Mouse (Mus musculus) heart, postnatal 0 days (tissue): ENCODE measurements at regions not wholly inside any gene's neighbourhood (a gene's known extent, or its start where the extent isn't known, plus 50 kb on each side); places are given as distances from the start of the nearest gene placed in this dataset.

Experiments used
- ATAC-seq: fragments of 200-750 bp; cut with Nextera tagmentation; 2 replicates; pipeline ENCODE4 v1.8.0; 2017; ENCODE audit warnings: low read depth, moderate number of reproducible peaks, moderate library complexity; ENCODE audit not compliant: insufficient read depth
- DNase-seq: peaks from one replicate; pipeline ENCODE4 v3.0.0-alpha.2; 2016; ENCODE audit warnings: low spot score
- H3K27ac ChIP-seq: fragments of 300-500 bp; sonication (generic); 2 replicates; pipeline ENCODE4 v1.5.1; 2014; ENCODE audit warnings: low read depth, mild to moderate bottlenecking
- H3K27me3 ChIP-seq: fragments of 300-500 bp; sonication (generic); 2 replicates; pipeline ENCODE4 v1.6.1; 2014; ENCODE audit warnings: low read length, mixed read lengths; ENCODE audit not compliant: control insufficient read depth, insufficient read depth
- H3K36me3 ChIP-seq: fragments of 300-500 bp; sonication (generic); replicated peaks from 2 replicates; pipeline ENCODE4 v1.6.1; 2014; ENCODE audit warnings: low read length, mixed read lengths; ENCODE audit not compliant: control insufficient read depth, insufficient read depth
- H3K4me1 ChIP-seq: fragments of 300-500 bp; sonication (generic); 2 replicates; pipeline ENCODE4 v1.6.1; 2014; ENCODE audit warnings: antibody characterized with exemption; ENCODE audit not compliant: control insufficient read depth, insufficient read depth
- H3K4me2 ChIP-seq: fragments of 300-500 bp; sonication (generic); 2 replicates; pipeline ENCODE4 v1.6.1; 2014; ENCODE audit warnings: low read depth, mild to moderate bottlenecking, low read length, moderate library complexity
- H3K4me3 ChIP-seq: fragments of 300-500 bp; sonication (generic); 2 replicates; pipeline ENCODE4 v1.5.1; 2014; ENCODE audit warnings: low read depth, low read length
- H3K9ac ChIP-seq: fragments of 300-500 bp; sonication (generic); replicated peaks from 2 replicates; pipeline ENCODE4 v1.6.1; 2014; ENCODE audit warnings: low read depth, low read length, mixed read lengths
- H3K9me3 ChIP-seq: fragments of 300-500 bp; sonication (generic); replicated peaks from 2 replicates; pipeline ENCODE4 v1.6.1; 2016; ENCODE audit warnings: low read length; ENCODE audit not compliant: control insufficient read depth
- CTCF ChIP-seq: IDR thresholded peaks from 2 replicates; pipeline ENCODE4 v1.5.1; 2016; ENCODE audit warnings: antibody characterized with exemption, control low read depth, low read depth
- EP300 ChIP-seq: IDR thresholded peaks from 2 replicates; pipeline ENCODE4 v1.6.1; 2016; ENCODE audit warnings: antibody characterized with exemption, low read depth
- WGBS: fragments of 180-500 bp; shearing (Covaris S2); extraction: QIAGEN DNeasy Blood & Tissue Kit; methylation state at CpG from one replicate; pipeline ENCODE4 v1.1.7; 2014; 5-methylcytosine and 5-hydroxymethylcytosine counted together

DNA sequence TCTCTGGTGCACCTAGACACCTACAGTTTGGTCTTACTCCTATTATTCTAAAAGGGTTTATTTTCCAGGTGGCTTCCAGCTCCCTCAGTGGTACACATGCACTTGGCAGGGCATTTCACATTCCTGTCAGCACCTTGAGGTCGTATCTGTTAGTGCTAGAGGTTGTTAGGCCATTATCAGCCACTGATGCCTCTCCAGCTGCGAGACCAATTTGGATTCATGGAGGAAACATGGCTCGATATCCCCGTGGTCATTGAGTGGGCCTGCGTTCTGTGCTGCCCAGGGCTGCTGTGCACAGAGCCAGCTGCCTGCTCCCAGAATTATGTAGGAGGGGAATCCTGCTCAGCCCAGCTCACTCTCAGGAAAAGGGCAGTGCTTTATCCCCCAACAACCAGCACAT, 60.1 kb upstream of the Irx1 start:
- peak; percentile 55 for DNase-seq
- Histone ChIP-seq H3K9ac (no peak overlapping the region), H3K27ac (peak overlapping the region; percentile 16; the same call in 1 of the 2 replicates), H3K36me3 (no peaks in the 10 kb centered on the region), H3K4me2 (peak overlapping the region; percentile 5; the same call in 1 of the 2 replicates), H3K9me3 (no peaks in the 10 kb centered on the region), H3K4me1 (0 out of 2 replicates have a peak, but pooled peaks cover 3% of the 10 kb centered on the region), H3K27me3 (no peaks in the 10 kb centered on the region), H3K4me3 (no peak overlapping the region)
- 0 out of 2 replicates have a peak, but pooled peaks have one; percentile 22 for TF ChIP-seq EP300
- no peak for TF ChIP-seq CTCF
- WGBS: 22% methylated on average over 5 of the region's 5 CpGs
- ATAC-seq: peak; percentile 91

GRCm38 (mm10) chr13:72043930-72044470, 80.5 kb upstream of the Irx1 start:
- Histone ChIP-seq H3K9me3 (no peaks in the 10 kb centered on the region), H3K4me3 (no peak overlapping the region), H3K4me2 (no peak overlapping the region), H3K27ac (no peak overlapping the region), H3K4me1 (no peaks in the 10 kb centered on the region), H3K36me3 (no peaks in the 10 kb centered on the region), H3K9ac (no peak overlapping the region), H3K27me3 (no peaks in the 10 kb centered on the region)
- DNase-seq (no peak), ATAC-seq (no peak)
- WGBS: 82% methylated on average over 5 of the region's 5 CpGs
- no peak for TF ChIP-seq EP300
- TF ChIP-seq CTCF: no peak

DNA sequence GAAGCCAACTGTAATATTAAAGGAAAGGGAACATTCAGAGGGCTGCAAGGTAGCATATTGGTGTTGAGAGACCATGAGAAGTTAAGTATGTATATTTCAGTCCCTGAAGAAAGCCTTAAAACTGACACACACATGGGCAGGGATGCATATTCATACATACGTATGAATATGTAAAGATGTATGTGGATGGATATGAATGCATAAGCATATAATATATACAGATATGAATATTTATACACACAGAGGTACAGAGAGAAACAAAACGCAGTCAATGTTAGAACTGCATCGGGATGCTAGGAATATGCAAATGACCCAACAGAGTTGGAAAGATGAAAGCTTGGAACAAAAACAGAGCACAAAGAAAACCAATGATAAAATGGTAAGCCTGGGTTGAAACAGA, 92.9 kb upstream of the Irx1 start:
- Histone ChIP-seq H3K9ac (no peak overlapping the region), H3K4me1 (no peaks in the 10 kb centered on the region), H3K27ac (no peak overlapping the region), H3K9me3 (no peaks in the 10 kb centered on the region), H3K4me3 (no peak overlapping the region), H3K4me2 (no peak overlapping the region), H3K27me3 (no peaks in the 10 kb centered on the region), H3K36me3 (no peaks in the 10 kb centered on the region)
- no peak for TF ChIP-seq CTCF
- no peak for TF ChIP-seq EP300
- ATAC-seq (no peak), DNase-seq (no peak)
- 93% methylated on average over 3 of the region's 3 CpGs for WGBS

GRCm38 (mm10) chr13:72061659-72062058, 98.1 kb upstream of the Irx1 start:
- no peaks in the 10 kb centered on the region for H3K4me1 ChIP-seq
- DNase-seq: no peak
- H3K4me3 ChIP-seq: no peak overlapping the region
- H3K27ac ChIP-seq: no peak overlapping the region
- no peaks in the 10 kb centered on the region for H3K27me3 ChIP-seq
- H3K36me3 ChIP-seq: no peaks in the 10 kb centered on the region
- TF ChIP-seq EP300 (no peak), CTCF (no peak)
- no peaks in the 10 kb centered on the region for H3K9me3 ChIP-seq
- ATAC-seq: no peak
- 71% methylated on average over 6 of the region's 6 CpGs for WGBS
- H3K9ac ChIP-seq: no peak overlapping the region
- no peak overlapping the region for H3K4me2 ChIP-seq

GRCm38 (mm10) chr13:72063278-72063761, 99.8 kb upstream of the Irx1 start:
- no peaks in the 10 kb centered on the region for H3K36me3 ChIP-seq
- no peaks in the 10 kb centered on the region for H3K4me1 ChIP-seq
- no peak for ATAC-seq
- H3K27me3 ChIP-seq: no peaks in the 10 kb centered on the region
- TF ChIP-seq CTCF (no peak), EP300 (no peak)
- no peak overlapping the region for H3K9ac ChIP-seq
- no peak overlapping the region for H3K4me3 ChIP-seq
- no peak overlapping the region for H3K4me2 ChIP-seq
- no peak for DNase-seq
- WGBS: 67% methylated on average over 5 of the region's 5 CpGs
- H3K9me3 ChIP-seq: no peaks in the 10 kb centered on the region
- no peak overlapping the region for H3K27ac ChIP-seq

DNA sequence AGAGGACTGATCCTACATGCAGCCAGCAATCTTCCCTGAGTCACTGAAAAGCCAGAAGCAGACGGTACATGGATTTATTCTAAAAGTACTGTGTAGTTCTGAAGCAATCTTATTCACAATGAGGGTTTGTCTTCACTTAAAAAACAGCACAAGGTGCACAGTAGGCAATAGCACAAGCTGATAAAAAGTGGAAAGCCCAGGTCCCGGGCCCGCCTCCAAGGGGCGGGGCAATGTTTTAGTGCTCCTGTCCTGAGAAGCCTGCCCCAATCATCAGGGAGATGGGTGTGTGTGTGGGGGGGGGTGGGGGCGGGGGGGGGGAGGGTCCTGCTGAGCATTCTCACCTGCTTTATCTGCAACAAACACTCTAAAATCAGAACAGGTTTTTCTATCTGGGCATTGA, 133.1 kb upstream of the Irx1 start:
- H3K4me1 ChIP-seq: no peaks in the 10 kb centered on the region
- no peak for ATAC-seq
- no peak overlapping the region for H3K4me2 ChIP-seq
- no peaks in the 10 kb centered on the region for H3K27me3 ChIP-seq
- no peaks in the 10 kb centered on the region for H3K9me3 ChIP-seq
- H3K27ac ChIP-seq: no peak overlapping the region
- no peaks in the 10 kb centered on the region for H3K36me3 ChIP-seq
- H3K4me3 ChIP-seq: no peak overlapping the region
- TF ChIP-seq CTCF (no peak), EP300 (no peak)
- DNase-seq: no peak
- 55% methylated on average over 4 of the region's 5 CpGs for WGBS
- H3K9ac ChIP-seq: no peak overlapping the region
